Mouse (Mus musculus): ENCODE measurements around the gene 4930402H24Rik.

DNA sequence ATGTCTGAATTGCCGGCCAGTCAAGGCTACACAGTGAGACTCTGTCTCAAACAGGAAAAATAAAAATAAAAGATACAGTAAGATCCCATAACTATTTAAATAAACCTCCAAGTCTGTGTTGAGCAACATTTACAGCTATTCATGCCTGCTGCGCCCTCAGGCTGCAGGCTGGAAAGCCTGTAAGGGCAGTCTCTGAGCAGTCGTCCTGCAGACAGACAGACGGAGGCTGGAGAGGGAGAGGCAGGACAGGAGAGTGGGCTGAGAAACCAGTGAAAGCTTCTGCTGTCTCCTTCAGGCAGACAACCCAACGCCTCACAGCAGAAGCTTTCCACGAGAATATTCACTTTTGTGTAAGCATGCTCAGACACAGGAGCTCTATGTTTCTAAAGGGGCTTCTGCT, 92.5 kb downstream of the 4930402H24Rik start:
- TF ChIP-seq CTCF (IDR thresholded peaks at IDR 0.05 in 2 of 3, conservative IDR thresholded peaks at IDR 0.05 in 1 of 3; ENCODE audit: control insufficient read depth in 1 of 3, insufficient read depth in 1 of 3, low read depth in 2 of 3, low read length in 3 of 3, poor library complexity in 1 of 3, severe bottlenecking in 1 of 3) (no peak), TAL1 (IDR thresholded peaks at IDR 0.05; ENCODE audit: low read length) (no peak), MYC (IDR thresholded peaks at IDR 0.05; ENCODE audit: low read depth, low read length) (no peak), EP300 (IDR thresholded peaks at IDR 0.05; ENCODE audit: low read depth in 1 of 2, low read length in 2 of 2) (no peak), POLR2A (IDR thresholded peaks at IDR 0.05; ENCODE audit: control insufficient read depth in 1 of 2, insufficient read depth in 1 of 2, low read depth in 1 of 2, low read length in 2 of 2, poor library complexity in 1 of 2) (no peak), NELFE (IDR thresholded peaks at IDR 0.05; ENCODE audit: low read depth, low read length) (no peak), MYB (IDR thresholded peaks at IDR 0.05; ENCODE audit: low read depth, low read length) (no peak), MAFK (IDR thresholded peaks at IDR 0.05; ENCODE audit: borderline replicate concordance, low read depth, low read length) (no peak), SIN3A (IDR thresholded peaks at IDR 0.05; ENCODE audit: low read length) (no peak), ZMIZ1 (IDR thresholded peaks at IDR 0.05; ENCODE audit: low read depth, low read length) (no peak)
